Comparison of ENCODE assay signal across 15 mouse cellular contexts in genomic region chr5:118375916-118376315, GRCm38 (mm10).
DNase-seq lines count a peak whose midpoint lies in the region; ATAC-seq and TF ChIP-seq lines count a peak whose summit lies in the region.
"Had no signal": no experiment of that assay in that cellular context is flagged by ENCODE, and none has a peak within 500 bp of the region (broad histone marks: within the 10 kb centered on the region; RNA-seq: fewer than 3 reads in every experiment).

No protein-coding gene starts in this region.

- no peak for TF ChIP-seq EP300 in liver, postnatal 0 days (IDR thresholded peaks at IDR 0.05; ENCODE audit: low read depth)

- H3K27ac ChIP-seq in embryonic facial prominence, embryonic 10.5 days (replicated peaks), result 0 out of 2 replicates have a peak overlapping the region, but pooled peaks have one; percentile 7
- peak overlapping the region; percentile 69 for H3K27ac ChIP-seq in liver, postnatal 0 days (ENCODE audit: low read depth)
- H3K27ac ChIP-seq in intestine, postnatal 0 days (ENCODE audit: low read depth, low read length), result no peak overlapping the region
- H3K27ac ChIP-seq: heart, embryonic 13.5 days; midbrain, embryonic 13.5 days; neural tube, embryonic 12.5 days had no signal

- no peak for TF ChIP-seq CTCF in liver, postnatal 0 days (IDR thresholded peaks at IDR 0.05; ENCODE audit: low read depth)
- TF ChIP-seq CTCF in intestine, postnatal 0 days (IDR thresholded peaks at IDR 0.05; ENCODE audit: low read depth), result no peak

- no peaks in the 10 kb centered on the region for H3K9me3 ChIP-seq in embryonic facial prominence, embryonic 10.5 days
- H3K9me3 ChIP-seq in liver, postnatal 0 days (ENCODE audit: low read length), result no peaks in the 10 kb centered on the region
- no peaks in the 10 kb centered on the region for H3K9me3 ChIP-seq in intestine, postnatal 0 days (ENCODE audit: control insufficient read depth)
- H3K9me3 ChIP-seq: heart, embryonic 13.5 days; midbrain, embryonic 13.5 days; neural tube, embryonic 12.5 days had no signal

- peak overlapping the region; percentile 36 for H3K4me2 ChIP-seq in liver, postnatal 0 days (ENCODE audit: low read depth, low read length)
- H3K4me2 ChIP-seq in intestine, postnatal 0 days (replicated peaks; ENCODE audit: low read depth), result no peak overlapping the region
- H3K4me2 ChIP-seq: heart, embryonic 13.5 days; midbrain, embryonic 13.5 days; neural tube, embryonic 12.5 days had no signal

- 64% methylated on average over 5 of the region's 5 CpGs for WGBS in embryonic facial prominence, embryonic 10.5 days
- WGBS in liver, postnatal 0 days (ENCODE audit: insufficient replicate concordance), result 36% methylated on average over 5 of the region's 5 CpGs
- WGBS in intestine, postnatal 0 days, result 64% methylated on average over 5 of the region's 5 CpGs

- no peaks in the 10 kb centered on the region for H3K36me3 ChIP-seq in embryonic facial prominence, embryonic 10.5 days (replicated peaks)
- no peaks in the 10 kb centered on the region for H3K36me3 ChIP-seq in liver, postnatal 0 days (replicated peaks; ENCODE audit: insufficient read depth, low read length)
- H3K36me3 ChIP-seq in intestine, postnatal 0 days (ENCODE audit: control insufficient read depth, insufficient read depth), result no peaks in the 10 kb centered on the region
- H3K36me3 ChIP-seq: heart, embryonic 13.5 days; midbrain, embryonic 13.5 days; neural tube, embryonic 12.5 days had no signal

- ATAC-seq in liver, postnatal 0 days, result peak; percentile 63
- no peak for ATAC-seq in intestine, postnatal 0 days
- ATAC-seq: forebrain, postnatal 0 days; midbrain, embryonic 13.5 days had no signal

- peaks cover 69% of the 10 kb centered on the region for H3K4me1 ChIP-seq in embryonic facial prominence, embryonic 10.5 days
- H3K4me1 ChIP-seq in liver, postnatal 0 days (ENCODE audit: insufficient read depth), result peaks cover 38% of the 10 kb centered on the region
- H3K4me1 ChIP-seq in intestine, postnatal 0 days (replicated peaks; ENCODE audit: control insufficient read depth, insufficient read depth, low read length), result 0 out of 2 replicates have a peak, but pooled peaks cover 5% of the 10 kb centered on the region

- DNase-seq in 416B (ENCODE audit: low read depth) (peak; percentile 44), A20 (ENCODE audit: low read depth, low spot score) (peak; percentile 57)
- DNase-seq in embryonic facial prominence, embryonic 10.5 days (ENCODE audit: low spot score), result no peak
- DNase-seq in liver, postnatal 0 days, result peak; percentile 40
- no peak for DNase-seq in retina, embryonic 14.5 days (ENCODE audit: low spot score)
- no peak for DNase-seq in layer of hippocampus, postnatal 14 days (ENCODE audit: low spot score in 2 of 2)
- DNase-seq: forebrain, postnatal 0 days; gastrocnemius, postnatal 10 days; kidney, adult 8-10 months; lung, postnatal 36 days; spleen, adult 18-20 months had no signal

- H3K9ac ChIP-seq in liver, postnatal 0 days (replicated peaks), result no peak overlapping the region
- H3K9ac ChIP-seq in intestine, postnatal 0 days (ENCODE audit: low read depth, low read length), result no peak overlapping the region
- H3K9ac ChIP-seq: forebrain, postnatal 0 days; heart, embryonic 13.5 days; midbrain, embryonic 13.5 days; neural tube, embryonic 12.5 days had no signal

- H3K27me3 ChIP-seq in embryonic facial prominence, embryonic 10.5 days (replicated peaks; ENCODE audit: low read depth, poor library complexity, severe bottlenecking), result peaks cover 84% of the 10 kb centered on the region
- H3K27me3 ChIP-seq in liver, postnatal 0 days (ENCODE audit: insufficient read depth, low read length), result 0 out of 2 replicates have a peak, but pooled peaks cover 3% of the 10 kb centered on the region
- peaks cover 8% of the 10 kb centered on the region for H3K27me3 ChIP-seq in intestine, postnatal 0 days (replicated peaks; ENCODE audit: control insufficient read depth, insufficient read depth, low read length)

- H3K4me3 ChIP-seq in embryonic facial prominence, embryonic 10.5 days, result no peak overlapping the region
- no peak overlapping the region for H3K4me3 ChIP-seq in liver, postnatal 0 days (ENCODE audit: low read depth, low read length)
- H3K4me3 ChIP-seq in intestine, postnatal 0 days (ENCODE audit: low read depth, low read length), result no peak overlapping the region
- H3K4me3 ChIP-seq: heart, embryonic 13.5 days; midbrain, embryonic 13.5 days; neural tube, embryonic 12.5 days had no signal

Comparison
In these comparisons a context has a peak if more than half of its experiments do, and no peak if none do; other contexts are left out.
1. DNase-seq: peak in 416B (single experiment), A20 (single experiment) and liver, postnatal 0 days (single experiment); none in embryonic facial prominence, embryonic 10.5 days (single experiment), retina, embryonic 14.5 days (single experiment) and layer of hippocampus, postnatal 14 days (0 of 2).